Mouse (Mus musculus) adrenal gland, postnatal 14 days (tissue): Measurements from ENCODE around the gene Olfr45. TPM values are rescaled to one million over a fixed set of nuclear protein-coding genes. Genes with fewer than 3 reads are reported as not detected.
"Not testable (repeated sequence)": the region's sequence is repeated elsewhere in the genome, so short reads cannot be mapped to it uniquely, and the experiment has no call there.

Source experiments
- DNase-seq: peaks from one replicate; pipeline ENCODE4 v3.0.0; 2021; ENCODE audit warnings: mixed read lengths
- long read RNA-seq, 2 experiments: library from polyadenylated mRNA; stranded (forward); transcript quantifications; one replicate each; pipeline ENCODE4 v2.0.0; 2021
- total RNA-seq: library from RNA; stranded (reverse); gene quantifications from 2 replicates; pipeline ENCODE4 v1.2.3, GENCODE M21; 2021

The Olfr45 gene
- not detected in 2 replicates for total RNA-seq
- long read RNA-seq, experiment 1 = 0 reads
- long read RNA-seq, experiment 2 = 0 reads

DNA sequence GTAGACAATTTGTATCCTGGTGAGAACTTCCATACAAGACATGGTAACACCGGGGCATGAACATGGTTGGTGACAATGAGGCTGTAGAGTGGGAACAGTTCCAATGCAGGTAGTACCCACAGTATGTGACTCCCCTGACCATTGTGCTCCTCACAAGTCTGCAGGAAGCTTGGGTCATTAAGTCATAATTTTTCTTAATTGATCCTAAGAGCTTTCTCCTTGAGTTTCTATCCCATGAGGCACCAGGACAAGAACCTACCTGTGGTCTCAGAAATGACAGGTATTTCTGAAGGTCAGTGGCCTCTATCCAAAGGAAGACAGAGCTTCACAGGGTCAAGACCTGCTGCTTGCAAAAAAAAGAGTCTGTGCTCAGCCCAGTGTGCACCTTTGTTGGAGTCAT is at the start of gene Olfr45:
TSS of gene Olfr45 (plus strand) at position 301 of the 400 bp plus-strand sequence.
- no peak for DNase-seq

DNA sequence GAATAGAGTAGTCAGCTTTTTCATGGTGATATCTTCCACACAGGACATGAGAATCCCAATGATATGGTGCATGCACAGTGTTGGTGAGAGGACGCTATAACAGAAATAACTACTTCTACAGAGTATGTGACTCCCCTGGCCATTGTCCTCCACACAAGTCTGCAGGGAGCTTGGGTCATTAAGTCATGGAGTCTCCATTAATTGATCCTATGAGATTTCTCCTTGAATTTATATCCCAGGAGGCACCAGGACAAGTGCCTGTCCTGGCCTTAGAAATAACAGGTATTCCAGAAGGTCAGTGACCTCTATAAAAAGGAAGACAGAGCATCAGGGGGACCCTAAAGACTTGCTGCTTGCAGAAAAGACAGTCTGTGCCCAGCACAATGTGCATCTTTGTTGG is 35.6 kb upstream of the Olfr45 start, which contains the start of gene Olfr53:
TSS of gene Olfr53 (plus strand) at position 301 of the 400 bp plus-strand sequence.
- no peak for DNase-seq

GRCm38 (mm10) chr7:140659630-140660029 is 22.1 kb upstream of the Olfr45 start, which contains the start of gene Olfr539:
Olfr539 (plus strand) TSS chr7:140659930.
- DNase-seq = no peak

- not testable (repeated sequence) for DNase-seq
Measured at GRCm38 (mm10) chr7:140670693-140671092, 11.1 kb upstream of the Olfr45 start.

DNA sequence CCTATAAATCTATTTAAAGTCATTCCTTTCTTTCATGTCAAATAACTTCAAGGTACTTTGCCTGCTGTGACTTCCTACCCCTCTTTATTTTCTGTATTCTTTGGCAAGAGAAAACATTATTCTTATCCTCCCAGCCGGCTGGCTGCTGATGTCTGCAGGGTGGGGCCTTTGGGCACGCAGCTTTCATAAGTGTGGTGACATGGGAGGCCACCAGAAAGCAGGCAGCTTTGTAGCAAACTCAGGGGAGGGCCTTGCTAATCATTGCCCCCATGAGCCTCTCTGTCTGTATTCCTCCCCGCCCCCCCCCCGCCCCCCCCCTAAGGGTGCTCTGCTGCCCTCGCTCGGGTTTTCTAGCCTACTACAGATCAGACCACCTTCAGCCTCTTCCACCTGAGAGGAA is 5.9 kb upstream of the Olfr45 start:
- no peak for DNase-seq

DNA sequence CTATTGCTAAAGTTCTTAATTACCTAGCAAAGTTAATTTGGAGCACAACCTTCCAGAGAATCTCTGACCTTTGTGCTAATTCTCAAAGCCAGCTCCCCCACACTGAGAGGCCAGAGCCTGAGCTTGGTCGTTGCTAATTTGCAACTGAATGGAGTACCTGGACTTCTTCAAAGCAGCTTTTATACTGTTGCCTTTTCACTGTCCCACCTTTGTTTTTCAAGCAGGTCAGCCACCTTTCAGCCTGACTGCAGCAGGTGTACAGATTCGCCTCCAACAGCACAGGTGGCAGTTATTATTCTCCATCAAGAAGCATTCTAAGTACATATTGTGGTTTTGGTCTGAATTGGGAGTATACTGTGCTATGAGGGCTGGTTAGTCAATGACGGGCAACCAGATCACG is 2.2 kb upstream of the Olfr45 start:
- DNase-seq = not testable (repeated sequence)

DNA sequence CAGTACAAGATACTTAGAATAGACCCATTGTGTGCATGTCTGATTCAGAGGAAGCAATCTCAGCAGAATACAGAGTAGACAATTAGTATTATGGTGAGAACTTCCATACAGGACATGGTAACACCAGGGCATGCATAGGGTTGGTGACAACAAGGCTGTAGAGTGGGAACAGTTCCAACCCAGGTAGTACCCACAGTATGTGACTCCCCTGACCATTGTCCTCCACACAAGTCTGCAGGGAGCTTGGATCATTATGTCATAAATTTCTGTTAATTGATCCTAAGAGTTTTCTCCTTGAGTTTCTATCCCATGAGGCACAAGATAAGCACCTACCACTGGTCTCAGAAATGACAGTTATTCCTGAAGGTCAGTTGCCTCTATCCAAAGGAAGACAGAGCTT is 15.2 kb downstream of the Olfr45 start, which contains the start of gene Olfr541:
TSS of gene Olfr541 (plus strand) at position 301 of the 400 bp plus-strand sequence.
- no peak for DNase-seq

DNA sequence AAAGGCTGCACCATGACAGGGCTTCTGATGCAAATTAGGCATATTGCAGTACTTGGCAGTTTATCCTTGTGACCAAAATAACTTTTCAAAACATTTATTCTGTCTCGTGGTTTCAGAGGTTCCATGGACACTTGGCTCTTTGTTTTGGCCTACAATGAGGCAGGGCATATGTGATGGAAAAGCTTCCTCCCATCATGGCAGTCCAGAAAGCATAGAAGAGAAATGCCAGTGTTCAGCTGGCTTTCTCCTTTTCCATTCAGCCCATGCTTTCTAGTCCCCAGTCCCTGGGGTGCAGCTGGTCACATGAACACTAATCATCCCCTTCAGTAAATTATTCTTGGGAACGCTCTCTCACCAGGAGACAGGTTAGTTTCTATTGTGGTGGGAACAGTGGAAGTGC is 24.6 kb downstream of the Olfr45 start:
- no peak for DNase-seq

DNA sequence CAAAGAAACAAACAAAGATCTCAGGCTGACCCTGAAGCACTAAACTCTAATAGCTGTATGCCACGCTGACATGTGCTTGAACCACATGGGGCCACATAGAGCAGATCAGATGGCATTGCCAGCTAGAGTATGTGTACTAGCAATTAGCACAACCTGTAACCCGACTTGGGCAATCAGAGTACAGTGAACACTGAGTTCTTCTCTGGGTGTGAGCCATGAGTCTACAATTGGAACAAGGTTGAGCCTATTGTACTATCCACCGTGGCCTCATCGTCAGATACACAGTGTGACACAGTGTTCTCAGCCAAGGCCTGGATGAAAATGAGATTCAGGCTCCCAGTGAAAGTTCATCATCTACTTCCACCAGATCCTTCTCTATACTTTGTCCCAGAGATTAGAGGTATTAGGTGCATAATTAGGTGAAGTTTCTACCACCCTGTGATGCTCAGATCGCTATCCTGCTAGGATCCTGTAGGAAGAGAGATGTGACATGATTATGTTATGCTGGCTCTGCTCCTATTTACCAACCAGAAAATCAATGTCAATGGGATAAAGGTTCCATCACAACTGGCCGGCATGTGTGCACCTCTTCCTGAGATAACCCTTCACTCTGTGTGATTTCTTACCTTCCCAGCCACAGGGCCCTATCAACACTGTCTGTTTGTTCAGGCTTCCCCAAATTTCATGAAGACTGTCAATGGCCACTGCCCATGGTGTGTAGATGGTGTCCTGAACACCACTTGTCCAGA is 26.0 kb downstream of the Olfr45 start:
- peak; percentile 7 for DNase-seq

GRCm38 (mm10) chr7:140717155-140718055 is 35.7 kb downstream of the Olfr45 start:
- DNase-seq = peak; percentile 60

- peak; percentile 14 for DNase-seq
Measured at GRCm38 (mm10) chr7:140721095-140721494, 39.3 kb downstream of the Olfr45 start.

DNA sequence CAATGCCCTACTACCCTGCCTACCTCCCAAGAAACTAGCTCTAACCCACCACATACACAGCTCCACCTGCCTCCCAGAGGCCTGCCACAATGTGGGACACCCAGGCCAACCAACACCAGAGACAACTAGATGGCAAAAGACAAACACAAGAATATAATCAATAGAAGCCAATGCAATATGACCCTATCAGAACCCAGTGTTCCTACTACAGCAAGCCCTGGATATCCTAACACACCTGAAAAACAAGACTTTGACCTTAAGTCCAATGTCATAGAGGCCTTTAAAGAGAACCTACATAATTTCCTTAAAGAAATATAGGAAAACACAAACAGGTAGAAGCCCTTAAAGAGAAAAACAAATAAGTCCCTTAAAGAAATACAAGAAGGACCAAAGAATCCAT is 43.8 kb downstream of the Olfr45 start:
- DNase-seq = no peak

- DNase-seq = no peak
Measured at GRCm38 (mm10) chr7:140733162-140733561, 51.4 kb downstream of the Olfr45 start.

Other genes with a start within 250 kb of the Olfr45 start
- not detected in 2 replicates for gene Olfr533, start 218.6 kb upstream of the Olfr45 start, total RNA-seq
- not detected in 2 replicates for gene Olfr535, start 197.7 kb upstream of the Olfr45 start, total RNA-seq
- gene Olfr536, start 174.6 kb upstream of the Olfr45 start, total RNA-seq = not detected in 2 replicates
- gene Olfr538, start 114.1 kb upstream of the Olfr45 start, total RNA-seq = not detected in 2 replicates
- not detected in 2 replicates for gene Olfr46, start 80.7 kb upstream of the Olfr45 start, total RNA-seq
- gene Olfr61, start 53.0 kb upstream of the Olfr45 start, total RNA-seq = not detected in 2 replicates
- gene Olfr53, start 35.5 kb upstream of the Olfr45 start, total RNA-seq = not detected in 2 replicates
- gene Olfr539, start 22.0 kb upstream of the Olfr45 start, total RNA-seq = not detected in 2 replicates
- not detected in 2 replicates for gene Olfr541, start 15.3 kb downstream of the Olfr45 start, total RNA-seq
- 83.0 and 573 TPM in 2 replicates for gene Cyp2e1, start 81.8 kb downstream of the Olfr45 start, total RNA-seq
- not detected in 2 replicates for gene Syce1, start 105.9 kb downstream of the Olfr45 start, total RNA-seq
- 1.9 and 2.6 TPM in 2 replicates for gene Zfp941, start 140.2 kb downstream of the Olfr45 start, total RNA-seq
- 1.4 and 31.0 TPM in 2 replicates for gene Urah, start 153.1 kb downstream of the Olfr45 start, total RNA-seq
- not detected in 2 replicates for gene Scgb1c1, start 163.6 kb downstream of the Olfr45 start, total RNA-seq
- not detected in 2 replicates for gene Odf3, start 165.9 kb downstream of the Olfr45 start, total RNA-seq
- 0.89 TPM in 1 of 2 replicates, not detected in the other for gene Gm45785, start 174.4 kb downstream of the Olfr45 start, total RNA-seq
- gene Ric8a, start 175.0 kb downstream of the Olfr45 start, total RNA-seq = 44.8 and 61.1 TPM in 2 replicates
- 27.4 and 32.1 TPM in 2 replicates for gene Bet1l, start 175.6 kb downstream of the Olfr45 start, total RNA-seq
- gene Psmd13, start 200.0 kb downstream of the Olfr45 start, total RNA-seq = 114 TPM in 2 replicates
- gene Sirt3, start 200.4 kb downstream of the Olfr45 start, total RNA-seq = 63.5 and 64.7 TPM in 2 replicates
- gene Cox8b, start 218.5 kb downstream of the Olfr45 start, total RNA-seq = 3,010 and 3,145 TPM in 2 replicates
- gene Nlrp6, start 239.0 kb downstream of the Olfr45 start, total RNA-seq = 1.5 and 6.6 TPM in 2 replicates